Mouse (Mus musculus) MEL (cell line): ENCODE measurements around the gene Klhdc4. TPM values are rescaled to one million over a fixed set of nuclear protein-coding genes. Genes with fewer than 3 reads are reported as not detected.

Experiments used
- DNase-seq: peaks from one replicate; pipeline ENCODE4 v3.0.0; 2011; ENCODE audit warnings: low read depth, low spot score
- H3K27ac ChIP-seq: 2 replicates; pipeline ENCODE4 v1.5.1; 2012; ENCODE audit warnings: low read depth, mild to moderate bottlenecking, control low read depth, low read length, moderate library complexity; ENCODE audit not compliant: control insufficient read depth
- H3K27me3 ChIP-seq, 2 experiments: fragments of 150-350 bp in 1 of 2; sonication (generic) in 1 of 2; 2 replicates each; pipeline ENCODE4 v1.6.1; 2012; ENCODE audit warnings: low read length in 2 of 2, mild to moderate bottlenecking in 2 of 2, improper control_type of control experiment in 1 of 2, moderate library complexity in 1 of 2; ENCODE audit not compliant: insufficient read depth in 2 of 2, control insufficient read depth in 1 of 2
- H3K36me3 ChIP-seq, 2 experiments: 2 replicates each; pipeline ENCODE4 v1.6.1; 2012 to 2014; ENCODE audit warnings: low read length in 2 of 2, improper control_type of control experiment in 1 of 2, inconsistent platforms in 1 of 2, mild to moderate bottlenecking in 1 of 2; ENCODE audit not compliant: insufficient read depth in 2 of 2, control insufficient read depth in 1 of 2
- H3K4me1 ChIP-seq, 2 experiments: fragments of 150-350 bp in 1 of 2; sonication (generic) in 1 of 2; 2 replicates each; pipeline ENCODE4 v1.6.1; 2012; ENCODE audit warnings: low read length in 2 of 2, improper control_type of control experiment in 1 of 2, mild to moderate bottlenecking in 1 of 2; ENCODE audit not compliant: insufficient read depth in 2 of 2, control insufficient read depth in 1 of 2
- H3K4me3 ChIP-seq, 2 experiments: fragments of 150-350 bp in 1 of 2; sonication (generic) in 1 of 2; 2 replicates each; pipeline ENCODE4 v1.5.1; 2012; ENCODE audit warnings: low read depth in 2 of 2, low read length in 2 of 2, mild to moderate bottlenecking in 2 of 2, moderate library complexity in 2 of 2, control low read depth in 1 of 2, improper control_type of control experiment in 1 of 2; ENCODE audit not compliant: control insufficient read depth in 1 of 2, insufficient read depth in 1 of 2
- H3K79me2 ChIP-seq: 2 replicates; pipeline ENCODE4 v1.6.1; 2012; ENCODE audit warnings: mild to moderate bottlenecking, low read length, moderate library complexity; ENCODE audit not compliant: control insufficient read depth, poor library complexity, insufficient read depth
- H3K9ac ChIP-seq: 2 replicates; pipeline ENCODE4 v1.6.1; 2012; ENCODE audit warnings: low read depth, mild to moderate bottlenecking, control low read depth, low read length, moderate library complexity; ENCODE audit not compliant: control insufficient read depth, poor library complexity, severe bottlenecking
- H3K9me3 ChIP-seq: fragments of 150-350 bp; sonication (generic); replicated peaks from 2 replicates; pipeline ENCODE4 v1.6.1; 2012; ENCODE audit warnings: mild to moderate bottlenecking, low read length, improper control_type of control experiment, moderate library complexity; ENCODE audit not compliant: insufficient read depth
- BHLHE40 ChIP-seq: IDR thresholded peaks from 2 replicates; pipeline ENCODE4 v1.6.1; 2012; ENCODE audit warnings: low read depth, mild to moderate bottlenecking, inconsistent platforms, low read length, improper control_type of control experiment, borderline replicate concordance
- CHD2 ChIP-seq: IDR thresholded peaks from 2 replicates; pipeline ENCODE4 v1.6.1; 2011; ENCODE audit warnings: low read length, improper control_type of control experiment
- CTCF ChIP-seq, 3 experiments: IDR thresholded peaks in 2 of 3; conservative IDR thresholded peaks in 1 of 3; 2 replicates each; pipeline ENCODE4 v1.5.1; 2011 to 2012; ENCODE audit warnings: low read length in 3 of 3, low read depth in 2 of 3, mild to moderate bottlenecking in 2 of 3, improper control_type of control experiment in 1 of 3, inconsistent platforms in 1 of 3, mixed read lengths in 1 of 3, moderate library complexity in 1 of 3; ENCODE audit not compliant: control insufficient read depth in 1 of 3, insufficient read depth in 1 of 3, poor library complexity in 1 of 3, severe bottlenecking in 1 of 3
- E2F4 ChIP-seq: IDR thresholded peaks from 2 replicates; pipeline ENCODE4 v1.6.1; 2011; ENCODE audit warnings: low read depth, low read length, improper control_type of control experiment, borderline replicate concordance
- ELF1 ChIP-seq: IDR thresholded peaks from 2 replicates; pipeline ENCODE4 v1.6.1; 2014; ENCODE audit warnings: low read depth, mild to moderate bottlenecking, inconsistent platforms, low read length, improper control_type of control experiment, moderate library complexity
- EP300 ChIP-seq, 2 experiments: IDR thresholded peaks; 2 replicates each; pipeline ENCODE4 v1.6.1; 2011; ENCODE audit warnings: improper control_type of control experiment in 2 of 2, low read length in 2 of 2, low read depth in 1 of 2, mild to moderate bottlenecking in 1 of 2
- GATA1 ChIP-seq: IDR thresholded peaks from 2 replicates; pipeline ENCODE4 v1.6.1; 2011; ENCODE audit warnings: low read depth, low read length, improper control_type of control experiment
- HCFC1 ChIP-seq: IDR thresholded peaks from 2 replicates; pipeline ENCODE4 v1.6.1; 2012; ENCODE audit warnings: low read depth, mild to moderate bottlenecking, inconsistent platforms, low read length, improper control_type of control experiment, moderate library complexity
- JUND ChIP-seq: IDR thresholded peaks from 2 replicates; pipeline ENCODE4 v1.6.1; 2011; ENCODE audit warnings: low read depth, mild to moderate bottlenecking, improper control_type of control experiment, low read length
- MAFK ChIP-seq: IDR thresholded peaks from 2 replicates; pipeline ENCODE4 v1.6.1; 2011; ENCODE audit warnings: low read depth, mild to moderate bottlenecking, low read length, improper control_type of control experiment, borderline replicate concordance
- MAX ChIP-seq: IDR thresholded peaks from 2 replicates; pipeline ENCODE4 v1.6.1; 2011; ENCODE audit warnings: low read length, improper control_type of control experiment
- MAZ ChIP-seq: IDR thresholded peaks from 2 replicates; pipeline ENCODE4 v1.6.1; 2012; ENCODE audit warnings: low read depth, mild to moderate bottlenecking, inconsistent platforms, low read length, improper control_type of control experiment
- MEF2A ChIP-seq: IDR thresholded peaks from 2 replicates; pipeline ENCODE4 v1.6.1; 2014; ENCODE audit warnings: low read depth, mild to moderate bottlenecking, inconsistent platforms, low read length, improper control_type of control experiment; ENCODE audit not compliant: poor library complexity, insufficient replicate concordance, severe bottlenecking; ENCODE audit errors: extremely low read depth
- MXI1 ChIP-seq: IDR thresholded peaks from 2 replicates; pipeline ENCODE4 v1.6.1; 2011; ENCODE audit warnings: mild to moderate bottlenecking, low read depth, low read length, improper control_type of control experiment
- MYB ChIP-seq: IDR thresholded peaks from 2 replicates; pipeline ENCODE4 v1.6.1; 2011; ENCODE audit warnings: mild to moderate bottlenecking, low read depth, low read length, improper control_type of control experiment
- MYC ChIP-seq: IDR thresholded peaks from 2 replicates; pipeline ENCODE4 v1.6.1; 2011; ENCODE audit warnings: low read depth, mild to moderate bottlenecking, low read length, improper control_type of control experiment, moderate library complexity
- NELFE ChIP-seq: IDR thresholded peaks from 2 replicates; pipeline ENCODE4 v1.6.1; 2011; ENCODE audit warnings: low read depth, low read length, improper control_type of control experiment
- POLR2A ChIP-seq, 2 experiments: IDR thresholded peaks; 2 replicates each; pipeline ENCODE4 v1.6.1; 2011 to 2012; ENCODE audit warnings: low read length in 2 of 2, mild to moderate bottlenecking in 2 of 2, control low read depth in 1 of 2, improper control_type of control experiment in 1 of 2, low read depth in 1 of 2, moderate library complexity in 1 of 2; ENCODE audit not compliant: control insufficient read depth in 1 of 2, insufficient read depth in 1 of 2, poor library complexity in 1 of 2
- POLR2AphosphoS5 ChIP-seq: IDR thresholded peaks from 2 replicates; pipeline ENCODE4 v1.6.1; 2012; ENCODE audit warnings: low read depth, borderline replicate concordance, mild to moderate bottlenecking, inconsistent platforms, low read length, moderate library complexity, mixed read lengths
- RAD21 ChIP-seq: IDR thresholded peaks from 2 replicates; pipeline ENCODE4 v1.6.1; 2011; ENCODE audit warnings: mild to moderate bottlenecking, low read depth, low read length, improper control_type of control experiment
- RCOR1 ChIP-seq: IDR thresholded peaks from 2 replicates; pipeline ENCODE4 v1.6.1; 2012; ENCODE audit warnings: low read depth, mild to moderate bottlenecking, inconsistent platforms, low read length, improper control_type of control experiment
- SIN3A ChIP-seq: IDR thresholded peaks from 2 replicates; pipeline ENCODE4 v1.6.1; 2012; ENCODE audit warnings: low read length, improper control_type of control experiment, inconsistent platforms
- SMC3 ChIP-seq: IDR thresholded peaks from 2 replicates; pipeline ENCODE4 v1.6.1; 2011; ENCODE audit warnings: low read depth, low read length, improper control_type of control experiment
- TAL1 ChIP-seq: IDR thresholded peaks from 2 replicates; pipeline ENCODE4 v1.6.1; 2012; ENCODE audit warnings: mild to moderate bottlenecking, inconsistent platforms, low read length, moderate library complexity, mixed read lengths
- TBP ChIP-seq: IDR thresholded peaks from 2 replicates; pipeline ENCODE4 v1.8.0; 2011; ENCODE audit warnings: low read depth, low read length, improper control_type of control experiment
- TCF12 ChIP-seq: IDR thresholded peaks from 2 replicates; pipeline ENCODE4 v1.6.1; 2014; ENCODE audit warnings: low read depth, mild to moderate bottlenecking, inconsistent platforms, low read length, improper control_type of control experiment, moderate library complexity
- UBTF ChIP-seq: IDR thresholded peaks from 2 replicates; pipeline ENCODE4 v1.6.1; 2012; ENCODE audit warnings: low read depth, mild to moderate bottlenecking, inconsistent platforms, low read length, improper control_type of control experiment, moderate library complexity, borderline replicate concordance; ENCODE audit not compliant: insufficient read depth
- USF1 ChIP-seq: IDR thresholded peaks from 2 replicates; pipeline ENCODE4 v1.6.1; 2014; ENCODE audit warnings: low read depth, mild to moderate bottlenecking, inconsistent platforms, low read length, improper control_type of control experiment, moderate library complexity
- USF2 ChIP-seq, 2 experiments: IDR thresholded peaks; 2 replicates each; pipeline ENCODE4 v1.6.1; 2011 to 2012; ENCODE audit warnings: improper control_type of control experiment in 2 of 2, low read length in 2 of 2, borderline replicate concordance in 1 of 2, inconsistent platforms in 1 of 2, low read depth in 1 of 2, mild to moderate bottlenecking in 1 of 2; ENCODE audit not compliant: insufficient read depth in 1 of 2
- ZC3H11A ChIP-seq: IDR thresholded peaks from 2 replicates; pipeline ENCODE4 v1.6.1; 2012; ENCODE audit warnings: low read depth, mild to moderate bottlenecking, inconsistent platforms, low read length, improper control_type of control experiment
- ZKSCAN1 ChIP-seq: IDR thresholded peaks from 2 replicates; pipeline ENCODE4 v1.6.1; 2012; ENCODE audit warnings: low read depth, mild to moderate bottlenecking, inconsistent platforms, low read length, improper control_type of control experiment, moderate library complexity
- ZMIZ1 ChIP-seq: IDR thresholded peaks from 2 replicates; pipeline ENCODE4 v1.6.1; 2012; ENCODE audit warnings: low read depth, mild to moderate bottlenecking, inconsistent platforms, low read length, improper control_type of control experiment, moderate library complexity
- ZNF384 ChIP-seq: IDR thresholded peaks from 2 replicates; pipeline ENCODE4 v1.6.1; 2012; ENCODE audit warnings: low read depth, mild to moderate bottlenecking, inconsistent platforms, low read length, improper control_type of control experiment
- polyA plus RNA-seq, 2 experiments: library from polyadenylated mRNA; stranded (reverse) in 1 of 2; unstranded in 1 of 2; fragments of >175 nt in 1 of 2; fragments of >200 nt in 1 of 2; gene quantifications; 2 replicates each; pipeline versions ENCODE4 v1.2.1 to v1.2.4; 2012; ENCODE audit warnings: low replicate concordance in 2 of 2, low read depth in 1 of 2; ENCODE audit not compliant: insufficient read length in 2 of 2, insufficient read depth in 1 of 2, missing spikeins in 1 of 2
- total RNA-seq: library from RNA; depleted of rRNA; stranded (reverse); fragments of 300-350 nt; gene quantifications from 2 replicates; pipeline ENCODE4 v1.2.3, GENCODE M21; 2012

Gene Klhdc4
- total and polyA plus RNA-seq, 3 experiments, result 49.8 to 65.2 TPM; not detected in 1

DNA sequence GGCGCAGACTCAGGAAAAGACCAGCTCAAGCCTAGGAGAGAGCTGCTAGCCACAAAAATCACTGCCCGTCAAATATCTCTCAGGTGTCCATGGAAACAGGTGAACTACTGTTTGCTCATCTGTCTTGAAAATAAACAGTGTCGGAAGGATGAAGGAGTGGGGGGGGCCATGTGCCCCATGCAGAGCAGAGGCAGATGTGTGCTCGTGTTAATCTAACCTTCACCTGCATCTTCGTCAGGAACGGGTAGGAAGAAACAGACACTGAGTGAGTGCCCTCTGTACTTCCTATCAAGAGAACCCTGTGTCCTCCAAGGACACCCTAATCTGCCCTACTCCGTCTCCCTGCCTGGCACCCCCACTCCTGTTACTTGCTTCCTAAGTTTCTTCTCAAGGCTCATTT, 22.3 kb upstream of the Klhdc4 start (continued):
- no peak for TF ChIP-seq E2F4

GRCm38 (mm10) chr8:121850821-121851470, 21.6 kb upstream of the Klhdc4 start:
- Histone ChIP-seq H3K27ac (peak overlapping the region; percentile 99), H3K4me3 (peak overlapping the region; percentile 52 to 55), H3K4me1 (peaks cover 13 to 51% of the 10 kb centered on the region in 2 experiments), H3K36me3 (peaks cover 0 to 39% of the 10 kb centered on the region in 2 experiments; a peak in 2 of 4 replicates), H3K79me2 (peaks cover 4% of the 10 kb centered on the region; the same call in 1 of the 2 replicates), H3K9me3 (no peaks in the 10 kb centered on the region), H3K9ac (peak overlapping the region; percentile 95), H3K27me3 (no peaks in the 10 kb centered on the region)
- peak; percentile 99 for DNase-seq
- TF ChIP-seq USF2 (IDR thresholded peaks at IDR 0.05; ENCODE audit: borderline replicate concordance in 1 of 2, insufficient read depth in 1 of 2, low read depth in 1 of 2, low read length in 2 of 2), result no peak
- peak; percentile 89 for TF ChIP-seq MXI1
- TF ChIP-seq CTCF (IDR thresholded peaks at IDR 0.05 in 2 of 3, conservative IDR thresholded peaks at IDR 0.05 in 1 of 3; ENCODE audit: control insufficient read depth in 1 of 3, insufficient read depth in 1 of 3, low read depth in 2 of 3, low read length in 3 of 3, poor library complexity in 1 of 3, severe bottlenecking in 1 of 3), result peak in 2 of 3 experiments; percentile 96 to 98
- peak; percentile 69 for TF ChIP-seq ZC3H11A
- peak; percentile 83 for TF ChIP-seq TBP
- TF ChIP-seq POLR2A (IDR thresholded peaks at IDR 0.05; ENCODE audit: control insufficient read depth in 1 of 2, insufficient read depth in 1 of 2, low read depth in 1 of 2, low read length in 2 of 2, poor library complexity in 1 of 2), result peak; percentile 31 to 87
- TF ChIP-seq MYB, result no peak; the same call in 1 of the 2 replicates
- TF ChIP-seq BHLHE40, result no peak; the same call in none of the 2 replicates
- TF ChIP-seq MEF2A, result peak; percentile 74; the same call in 1 of the 2 replicates
- TF ChIP-seq CHD2, result peak; percentile 48; the same call in 1 of the 2 replicates
- TF ChIP-seq SMC3, result peak; percentile 92
- no peak for TF ChIP-seq ZKSCAN1
- peak; percentile 65; the same call in 1 of the 2 replicates for TF ChIP-seq ELF1
- TF ChIP-seq POLR2AphosphoS5, result no peak
- TF ChIP-seq JUND, result peak; percentile 93; the same call in 1 of the 2 replicates
- TF ChIP-seq MAX, result peak; percentile 85; the same call in 1 of the 2 replicates
- peak; percentile 35 for TF ChIP-seq USF1
- TF ChIP-seq MAFK, result no peak
- TF ChIP-seq NELFE, result peak; percentile 83
- peak; percentile 71 to 95 for TF ChIP-seq EP300 (IDR thresholded peaks at IDR 0.05; ENCODE audit: low read depth in 1 of 2, low read length in 2 of 2)
- peak; percentile 58 for TF ChIP-seq TAL1
- TF ChIP-seq SIN3A, result peak; percentile 99
- TF ChIP-seq TCF12, result peak; percentile 85
- TF ChIP-seq UBTF, result no peak
- peak; percentile 99 for TF ChIP-seq MAZ
- TF ChIP-seq MYC, result peak; percentile 93
- peak; percentile 63; the same call in 1 of the 2 replicates for TF ChIP-seq ZNF384
- no peak; the same call in 1 of the 2 replicates for TF ChIP-seq E2F4
- TF ChIP-seq RAD21, result peak; percentile 69
- TF ChIP-seq HCFC1, result peak; percentile 81
- peak; percentile 82 for TF ChIP-seq GATA1
- TF ChIP-seq RCOR1, result peak; percentile 72
- peak; percentile 86; the same call in 1 of the 2 replicates for TF ChIP-seq ZMIZ1
